Mouse (Mus musculus) testis, adult 2 months (tissue): ENCODE measurements around the gene Flt4.
"Not testable (repeated sequence)": the region's sequence is repeated elsewhere in the genome, so short reads cannot be mapped to it uniquely, and the experiment has no call there.

Source experiments
- CTCF ChIP-seq: fragments of 200-500 bp; IDR thresholded peaks from 2 replicates; pipeline ENCODE4 v1.5.1; 2012; ENCODE audit warnings: low read depth, mild to moderate bottlenecking, inconsistent platforms, low read length, moderate library complexity; ENCODE audit not compliant: control insufficient read depth, insufficient read depth, insufficient replicate concordance
- POLR2A ChIP-seq: fragments of 200-500 bp; IDR thresholded peaks from 2 replicates; pipeline ENCODE4 v1.6.1; 2012; ENCODE audit warnings: low read depth, mild to moderate bottlenecking, inconsistent platforms, low read length, moderate library complexity; ENCODE audit not compliant: control insufficient read depth

DNA sequence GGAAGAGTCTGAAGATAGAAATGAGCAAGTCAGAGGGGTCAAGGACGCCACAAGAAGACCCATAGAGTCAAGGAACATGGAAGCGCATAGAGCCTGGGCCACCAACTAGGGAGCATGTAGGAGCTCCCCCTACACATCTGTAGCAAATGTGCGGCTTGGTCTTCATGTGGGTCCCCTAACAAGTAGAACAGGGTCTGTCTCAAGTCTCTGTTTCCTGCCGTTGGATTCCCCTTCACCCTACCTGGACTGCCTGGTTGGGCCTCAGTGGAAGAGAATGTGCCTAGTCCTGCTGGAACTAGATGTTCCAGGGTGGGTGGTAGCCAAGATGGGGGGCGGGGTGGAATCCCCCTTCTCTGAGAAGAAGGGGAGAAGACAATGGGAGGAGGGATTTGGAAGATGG is 757 bp upstream of the Flt4 start:
- TF ChIP-seq CTCF, POLR2A: not testable (repeated sequence)
